Mouse (Mus musculus) embryo, embryonic 9.5 days (tissue): Measurements from ENCODE around the gene Rab37.

Experiments used
- DNase-seq: peaks from one replicate; pipeline ENCODE4 v3.0.0-alpha.2; 2017; ENCODE audit errors: extremely low spot score

Rab37 gene

GRCm38 (mm10) chr11:115091362-115091901 lies at the start of gene Rab37:
Rab37 (plus strand) TSS chr11:115091431.
- peak; percentile 63 for DNase-seq

- DNase-seq = no peak
These were observed 43.0 kb upstream of the Rab37 start, which contains the start of gene Cd300ld3 for GRCm38 (mm10) chr11:115048259-115048658. Cd300ld3 (minus strand) TSS chr11:115048409.

- DNase-seq = no peak
These were observed 41.8 kb upstream of the Rab37 start for GRCm38 (mm10) chr11:115049282-115049895.

- peak; percentile 55 for DNase-seq
These were observed 39.0 kb upstream of the Rab37 start for GRCm38 (mm10) chr11:115052206-115052605.

GRCm38 (mm10) chr11:115052991-115053390 lies 38.2 kb upstream of the Rab37 start:
- no peak for DNase-seq

GRCm38 (mm10) chr11:115054537-115054936 lies 36.7 kb upstream of the Rab37 start:
- DNase-seq = no peak

GRCm38 (mm10) chr11:115058701-115059100 lies 32.5 kb upstream of the Rab37 start:
- DNase-seq = no peak

GRCm38 (mm10) chr11:115059797-115060196 lies 31.4 kb upstream of the Rab37 start:
- no peak for DNase-seq

GRCm38 (mm10) chr11:115062077-115062476 lies 29.2 kb upstream of the Rab37 start, which contains the start of gene Cd300e:
Cd300e (minus strand) TSS chr11:115062177.
- DNase-seq = no peak

- DNase-seq = no peak
These were observed 24.5 kb upstream of the Rab37 start for GRCm38 (mm10) chr11:115066768-115067167.

GRCm38 (mm10) chr11:115071015-115071551 lies 20.1 kb upstream of the Rab37 start:
- DNase-seq = peak; percentile 73

GRCm38 (mm10) chr11:115071631-115072294 lies 19.5 kb upstream of the Rab37 start:
- peak; percentile 51 for DNase-seq

- DNase-seq = no peak
These were observed 18.2 kb upstream of the Rab37 start for GRCm38 (mm10) chr11:115073002-115073401.

- DNase-seq = no peak
These were observed 15.8 kb upstream of the Rab37 start for GRCm38 (mm10) chr11:115075407-115075806.

GRCm38 (mm10) chr11:115075859-115076258 lies 15.4 kb upstream of the Rab37 start:
- DNase-seq = no peak

- no peak for DNase-seq
These were observed 13.8 kb upstream of the Rab37 start for GRCm38 (mm10) chr11:115077436-115077835.

GRCm38 (mm10) chr11:115078680-115079079 lies 12.6 kb upstream of the Rab37 start:
- no peak for DNase-seq

GRCm38 (mm10) chr11:115080886-115081285 lies 10.3 kb upstream of the Rab37 start:
- peak; percentile 49 for DNase-seq

GRCm38 (mm10) chr11:115081373-115081772 lies 9.9 kb upstream of the Rab37 start:
- DNase-seq = no peak

- no peak for DNase-seq
These were observed 9.0 kb upstream of the Rab37 start for GRCm38 (mm10) chr11:115082196-115082595.

GRCm38 (mm10) chr11:115083376-115084139 lies 7.7 kb upstream of the Rab37 start:
- DNase-seq = peak; percentile 76

GRCm38 (mm10) chr11:115084595-115084994 lies 6.6 kb upstream of the Rab37 start:
- DNase-seq = no peak
